Mouse (Mus musculus): ENCODE measurements around the gene Tigd3.
A peak's percentile ranks its signal among the peaks of the same experiment; 100 is the strongest.

The Tigd3 gene

DNA sequence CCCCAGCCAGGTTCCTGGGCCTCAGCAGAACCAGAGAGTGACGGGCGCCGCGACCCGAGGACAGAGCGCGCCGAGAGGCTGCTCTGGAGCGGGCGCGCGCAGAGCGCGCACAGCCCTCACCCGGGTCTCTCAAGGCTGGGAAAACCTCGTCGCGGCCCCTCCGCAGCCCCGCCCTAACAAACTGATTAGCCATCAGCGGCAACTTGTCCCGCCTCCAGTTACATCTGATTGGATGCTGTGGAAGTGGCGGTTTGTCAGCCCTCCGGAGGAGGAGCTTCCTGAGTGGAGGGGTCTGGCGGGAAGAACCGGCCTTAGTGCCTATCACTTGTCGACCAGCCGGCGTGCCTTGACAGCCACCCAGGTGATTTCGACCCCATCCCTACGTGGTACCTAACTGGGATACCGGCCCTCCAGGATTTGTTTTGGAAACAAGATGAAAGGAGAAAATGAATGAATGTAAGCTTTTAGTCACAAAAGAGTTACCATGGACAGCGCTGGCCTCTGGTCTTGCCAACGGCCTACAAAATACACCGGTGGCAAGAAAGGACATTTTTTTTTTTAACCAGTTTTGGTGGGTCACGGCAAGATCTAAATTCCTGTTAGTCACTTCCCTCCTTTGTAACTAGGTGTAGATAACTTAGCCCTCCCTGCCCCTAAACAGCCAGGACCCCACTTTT is at the start of gene Tigd3:
Gene Tigd3, minus strand, starts transcription at position 148 of the 677 bp plus-strand sequence.
- peak; percentile 86 for DNase-seq (ENCODE audit: low spot score)

DNA sequence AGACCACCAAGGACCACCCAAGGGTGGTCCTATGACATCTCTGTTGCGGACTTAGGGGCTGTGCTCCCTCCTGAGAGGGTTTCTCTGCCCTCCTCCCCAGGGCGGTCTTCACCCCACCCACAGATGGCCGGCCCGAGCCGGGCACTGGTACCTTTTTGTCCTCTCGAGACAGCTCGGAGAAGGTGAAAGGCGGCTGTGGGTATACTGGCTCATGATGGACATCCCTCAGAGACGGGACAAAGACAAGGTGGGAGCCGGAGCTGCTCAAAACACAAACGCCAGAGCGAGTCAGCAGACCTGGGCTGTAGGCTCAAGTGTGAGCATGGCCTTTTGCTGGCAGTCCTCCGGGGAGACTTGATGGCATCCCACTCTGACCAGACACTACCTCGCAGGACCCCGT is 49.5 kb upstream of the Tigd3 start:
- DNase-seq (ENCODE audit: low spot score), result no peak

DNA sequence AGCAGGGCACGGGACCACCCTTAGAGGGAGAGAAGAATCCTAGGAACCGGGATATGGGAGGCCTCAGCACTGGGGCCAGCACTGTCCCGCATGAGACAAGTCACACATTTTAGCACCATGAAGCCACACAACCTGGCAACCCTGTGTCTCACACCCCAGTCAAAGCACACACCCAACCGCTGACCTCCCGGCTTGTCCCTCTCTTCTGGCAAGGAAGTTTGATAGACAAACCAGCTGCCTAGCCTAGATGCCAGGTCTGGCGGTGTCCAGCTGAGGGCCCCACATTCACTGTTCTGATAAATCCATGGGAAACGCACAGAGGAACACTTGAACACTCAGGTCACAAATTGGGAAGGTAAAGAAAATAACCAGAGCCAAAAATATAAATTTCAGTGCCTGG is 48.6 kb upstream of the Tigd3 start:
- no peak for DNase-seq (ENCODE audit: low spot score)

DNA sequence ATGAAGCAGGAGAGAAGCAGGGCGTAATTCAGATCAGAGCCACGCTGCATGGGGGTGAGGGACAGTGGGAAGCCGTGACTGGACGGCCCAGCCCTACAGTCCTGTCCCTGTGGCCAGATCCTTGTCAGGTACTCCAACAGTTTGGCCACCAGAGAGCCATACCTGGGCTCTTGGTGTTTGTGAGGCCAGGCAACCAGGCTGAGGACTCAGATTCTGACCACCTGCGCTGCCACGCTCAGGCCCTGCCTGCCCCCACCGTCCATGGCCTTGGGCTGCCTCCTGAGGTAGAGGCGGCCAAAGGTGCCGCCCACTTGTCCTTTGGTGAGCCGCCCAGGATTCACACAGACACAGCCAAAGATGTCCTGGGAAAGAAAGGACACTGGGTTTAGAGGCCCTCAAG is 46.7 kb upstream of the Tigd3 start:
- DNase-seq (ENCODE audit: low spot score), result no peak

DNA sequence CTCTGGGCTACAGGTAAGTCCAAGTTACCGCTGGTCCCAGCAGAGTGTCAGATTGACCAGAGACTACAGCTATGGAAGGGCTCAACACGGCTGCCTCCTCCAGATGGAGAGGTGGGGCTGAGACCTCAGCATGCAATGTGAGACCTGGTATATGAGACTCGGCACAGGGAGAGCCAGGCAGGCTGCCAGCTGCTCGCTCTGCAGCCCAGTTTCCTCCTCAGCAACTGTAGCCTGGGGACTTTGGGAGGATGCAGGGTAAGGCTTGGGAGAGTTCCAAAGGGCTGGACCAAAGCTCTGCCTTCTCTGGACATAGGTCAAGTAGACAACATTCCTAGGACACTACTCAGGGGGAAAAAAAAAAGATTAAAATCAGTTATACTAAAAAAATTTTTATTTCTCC is 46.2 kb upstream of the Tigd3 start:
- DNase-seq (ENCODE audit: low spot score), result peak; percentile 57

DNA sequence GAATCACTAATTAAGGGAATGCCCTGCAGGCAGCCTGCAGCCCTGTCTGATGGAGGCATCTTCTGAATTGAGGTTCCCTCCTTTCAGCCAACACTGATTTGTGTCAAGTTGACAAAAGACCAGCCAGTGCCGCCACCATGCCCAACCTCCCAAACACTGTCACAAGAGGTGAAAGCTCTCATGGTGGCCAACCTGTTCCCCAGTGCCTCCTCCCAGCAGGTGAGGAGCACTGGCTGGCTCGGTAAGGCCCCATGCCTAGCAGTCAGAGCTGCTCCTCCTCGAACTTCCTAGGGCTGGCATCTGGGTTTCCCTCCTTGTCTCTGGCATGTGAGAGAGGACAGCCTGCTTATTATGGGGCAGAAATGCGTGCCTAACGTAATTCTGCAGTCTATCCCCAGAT is 45.8 kb upstream of the Tigd3 start:
- no peak for DNase-seq (ENCODE audit: low spot score)

DNA sequence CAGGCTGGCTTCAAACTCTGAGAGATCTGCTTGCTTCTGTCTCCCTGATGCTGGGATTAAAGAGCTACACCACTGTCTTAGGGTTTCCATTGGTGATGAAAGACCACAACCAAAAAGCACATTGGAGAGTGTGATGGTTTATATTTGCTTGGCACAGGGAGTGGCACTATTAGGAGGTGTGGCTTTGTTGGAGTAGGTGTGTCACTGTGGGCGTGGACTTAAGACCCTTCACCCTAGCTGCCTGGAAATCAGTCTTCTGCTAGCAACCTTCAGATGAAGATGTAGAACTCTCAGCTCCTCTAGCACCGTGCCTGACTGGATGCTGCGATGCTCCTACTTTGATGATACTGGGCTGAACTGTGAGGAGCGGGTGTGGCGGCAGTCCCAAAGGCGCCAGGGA is 44.6 kb upstream of the Tigd3 start:
- DNase-seq (ENCODE audit: low spot score), result no peak

DNA sequence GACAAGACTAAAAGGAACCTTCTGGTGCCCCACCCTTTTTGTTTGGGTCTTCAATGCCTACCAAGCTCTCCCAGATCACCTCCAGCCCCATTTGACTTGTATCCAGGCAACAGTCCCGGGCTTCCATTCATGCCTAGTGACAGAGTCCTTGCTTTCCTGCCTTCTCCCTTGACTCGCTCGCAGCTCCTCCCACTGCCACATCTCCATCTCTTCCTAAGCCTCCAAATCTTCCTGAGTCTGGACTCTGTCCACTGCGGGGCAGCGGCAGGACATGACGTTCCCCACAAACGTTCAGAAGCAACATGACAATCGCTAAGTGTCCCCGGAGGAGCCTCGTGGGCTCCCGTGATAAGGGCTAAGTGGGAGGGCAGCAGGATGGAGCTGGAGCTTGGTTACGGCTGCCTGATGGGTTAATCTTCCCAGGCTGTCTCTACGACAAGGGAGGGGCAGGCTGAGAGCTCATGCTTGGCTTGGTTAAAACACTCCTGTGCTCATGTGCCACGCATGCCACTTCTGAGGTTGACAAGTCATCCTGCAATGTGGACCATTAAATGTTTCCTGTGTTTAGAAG is 44.0 kb upstream of the Tigd3 start:
- no peak for DNase-seq (ENCODE audit: low spot score)

DNA sequence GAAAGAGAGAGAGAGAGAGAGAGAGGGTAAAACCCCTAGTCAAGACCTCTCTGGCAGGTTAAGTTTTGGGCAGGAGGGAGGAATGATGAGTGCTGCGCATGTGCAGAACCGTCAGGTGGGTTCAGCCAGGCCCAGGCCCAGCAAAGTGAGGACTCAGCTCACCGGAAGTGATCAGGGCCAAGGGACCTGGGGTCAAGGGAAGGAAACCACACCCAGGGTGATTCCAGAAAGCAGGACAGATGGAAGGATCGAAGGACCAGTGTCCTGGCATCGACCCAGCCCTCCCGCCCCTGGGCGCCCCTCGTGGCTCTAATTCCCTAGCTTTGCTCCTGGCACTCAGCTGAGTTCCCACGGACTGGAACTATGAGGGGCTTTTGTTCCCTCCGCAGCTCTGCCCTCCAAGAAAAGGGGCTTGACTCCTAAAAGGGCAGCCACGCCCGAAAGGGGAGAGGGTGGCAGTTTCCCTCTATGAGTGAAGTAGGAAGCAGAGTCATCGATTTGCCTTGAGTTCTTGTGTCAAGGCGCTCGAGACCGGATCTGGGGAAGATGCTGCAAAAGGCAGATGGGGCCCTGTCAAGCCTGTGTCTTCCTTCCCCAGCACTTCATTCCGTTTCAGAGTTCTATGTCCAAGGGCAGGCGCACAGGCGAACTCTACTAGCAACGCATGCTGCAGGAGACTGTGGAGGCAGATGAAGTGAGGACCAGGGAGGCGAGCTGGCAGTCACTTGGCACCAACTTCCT is 43.3 kb upstream of the Tigd3 start:
- DNase-seq (ENCODE audit: low spot score), result no peak

DNA sequence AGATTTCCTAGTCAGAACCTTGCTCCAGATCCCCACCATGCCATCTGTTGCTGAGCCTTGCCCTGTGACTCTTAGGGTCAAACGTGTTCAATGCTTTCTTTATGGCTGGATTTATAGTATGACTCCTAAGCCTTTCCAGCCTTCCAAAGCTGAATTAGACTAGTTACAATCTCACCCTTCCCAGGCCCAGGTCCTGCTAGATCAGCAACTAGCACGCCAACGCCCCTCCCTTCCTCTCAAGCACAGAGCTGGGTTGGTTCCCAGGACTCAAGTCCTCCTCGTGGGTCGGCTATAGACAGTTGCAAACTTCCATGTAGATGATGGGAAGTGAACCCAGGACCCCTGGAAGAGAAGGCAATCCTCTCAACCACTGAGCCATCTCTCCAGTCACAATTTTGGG is 41.7 kb upstream of the Tigd3 start:
- no peak for DNase-seq (ENCODE audit: low spot score)

DNA sequence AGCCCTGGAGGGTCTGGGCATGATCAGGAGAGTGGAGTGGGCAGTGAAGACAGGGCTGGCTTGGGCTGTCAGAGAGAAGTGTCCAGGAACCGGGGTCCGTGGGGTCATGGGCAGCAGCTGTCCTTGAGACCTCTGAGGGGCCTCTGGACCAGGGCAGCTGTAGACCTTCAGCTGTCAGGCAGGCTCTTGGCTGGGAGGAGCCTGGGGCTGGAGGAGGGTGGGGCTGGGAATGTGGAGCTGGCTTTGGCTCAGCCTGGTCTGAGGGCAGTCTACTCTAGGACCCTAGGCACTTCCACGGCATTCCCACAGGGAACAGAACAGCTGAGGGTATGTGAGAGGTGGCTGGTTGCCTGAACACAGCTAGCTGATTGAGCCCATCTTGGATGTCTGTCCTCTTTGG is 41.3 kb upstream of the Tigd3 start:
- no peak for DNase-seq (ENCODE audit: low spot score)

DNA sequence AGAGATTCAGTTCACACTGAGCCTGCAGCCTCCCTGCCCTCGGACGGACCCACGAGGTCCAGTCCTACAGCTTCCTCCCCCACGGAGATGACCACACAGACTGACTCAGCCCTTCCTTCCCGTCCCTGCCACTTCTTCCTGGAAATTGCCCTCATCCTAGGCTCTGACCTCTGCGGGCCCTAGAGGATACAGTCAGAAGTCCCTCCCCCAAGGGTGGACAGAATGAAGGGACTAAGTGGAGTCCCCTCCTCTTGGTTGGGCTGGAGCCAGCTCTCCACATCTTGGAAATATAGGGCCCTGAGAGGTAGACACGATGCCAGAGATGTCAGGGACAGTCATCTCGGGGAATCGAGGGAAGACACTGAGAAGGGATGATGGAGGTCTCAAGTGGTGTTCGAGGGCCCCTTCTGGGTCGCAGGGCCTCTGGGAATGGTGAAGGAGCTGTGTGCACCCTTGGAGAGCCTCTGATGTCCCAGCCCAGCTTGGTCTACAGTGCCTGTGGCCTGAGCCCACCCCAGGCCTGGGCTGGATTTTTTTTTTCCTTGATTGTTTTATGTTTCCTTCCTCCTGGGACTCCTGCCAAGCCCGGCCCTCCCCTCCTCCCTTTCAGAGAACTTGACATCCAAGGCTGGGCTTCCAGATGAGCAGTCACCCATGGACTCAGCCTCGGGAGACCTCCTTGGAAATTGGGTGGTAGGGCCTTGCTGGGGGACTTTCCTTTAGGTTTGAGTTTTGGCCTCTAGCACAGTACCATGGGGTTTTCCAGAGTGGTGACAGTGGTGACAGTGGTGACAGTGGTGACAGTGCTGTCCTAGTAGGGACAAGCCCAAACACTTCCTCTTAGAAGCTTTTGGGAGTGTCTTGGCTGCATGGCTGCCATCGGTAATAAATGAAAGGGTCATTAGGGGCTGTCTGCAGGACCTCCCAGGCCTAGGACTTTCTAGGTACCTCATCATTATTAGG is 36.0 kb upstream of the Tigd3 start:
- peak; percentile 61 for DNase-seq (ENCODE audit: low spot score)

DNA sequence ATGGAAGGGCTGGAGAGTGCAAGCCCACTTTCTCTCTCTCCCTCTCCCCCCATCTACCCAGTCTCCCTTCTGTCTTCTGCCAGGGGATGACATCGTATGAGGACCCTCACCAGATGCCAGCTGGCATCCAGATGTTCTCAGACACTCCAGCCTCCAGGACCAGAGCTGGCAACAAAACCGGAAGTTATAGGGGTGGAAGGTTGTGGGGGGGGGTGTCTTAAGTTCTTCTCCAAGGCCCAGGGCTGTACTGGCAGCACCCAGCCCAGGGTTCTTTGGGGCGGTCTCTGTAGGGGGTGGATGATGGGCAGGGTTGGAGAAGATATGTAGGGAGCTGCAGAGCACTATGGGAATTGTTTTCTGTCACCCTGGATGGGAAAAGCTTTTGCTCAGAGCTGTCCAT is 34.6 kb upstream of the Tigd3 start:
- no peak for DNase-seq (ENCODE audit: low spot score)

DNA sequence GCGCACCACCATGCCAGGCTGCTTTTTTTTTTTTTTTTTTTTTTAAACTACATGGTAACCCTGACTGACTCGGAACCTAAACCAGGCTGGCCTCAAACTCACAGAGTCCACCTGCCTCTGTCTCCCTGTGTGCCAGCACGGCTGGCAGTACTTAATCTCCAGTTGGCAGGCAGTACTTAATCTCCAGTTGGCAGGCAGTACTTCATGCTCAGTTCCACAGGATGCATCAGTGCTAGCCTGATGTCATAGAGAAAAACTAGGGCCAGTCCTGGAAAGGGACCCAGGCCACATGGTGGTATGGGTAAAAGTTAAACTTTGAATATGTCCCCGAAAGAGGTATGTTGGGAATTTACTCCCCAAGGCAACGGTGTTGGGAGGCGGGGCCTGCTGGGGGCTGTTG is 34.2 kb upstream of the Tigd3 start:
- DNase-seq (ENCODE audit: low spot score), result no peak

DNA sequence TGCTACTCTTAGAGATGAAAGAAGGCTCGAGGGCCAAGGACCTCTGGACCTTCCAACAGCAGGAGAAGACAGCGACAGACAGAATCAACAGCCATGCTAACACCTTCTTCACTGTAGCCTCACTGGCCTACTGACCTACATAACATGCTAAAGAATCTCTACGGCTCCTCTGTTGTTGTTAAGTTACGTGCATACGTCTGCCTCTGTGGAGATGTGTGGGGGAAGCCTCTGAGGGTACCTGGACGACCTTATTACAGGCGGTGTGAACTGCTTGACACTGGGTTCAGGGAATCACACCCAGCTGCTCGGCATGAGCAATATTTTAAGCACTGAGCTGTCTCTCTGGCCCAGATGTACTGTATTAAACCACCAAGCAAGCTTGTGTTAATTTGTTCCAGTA is 33.6 kb upstream of the Tigd3 start:
- DNase-seq (ENCODE audit: low spot score), result no peak

DNA sequence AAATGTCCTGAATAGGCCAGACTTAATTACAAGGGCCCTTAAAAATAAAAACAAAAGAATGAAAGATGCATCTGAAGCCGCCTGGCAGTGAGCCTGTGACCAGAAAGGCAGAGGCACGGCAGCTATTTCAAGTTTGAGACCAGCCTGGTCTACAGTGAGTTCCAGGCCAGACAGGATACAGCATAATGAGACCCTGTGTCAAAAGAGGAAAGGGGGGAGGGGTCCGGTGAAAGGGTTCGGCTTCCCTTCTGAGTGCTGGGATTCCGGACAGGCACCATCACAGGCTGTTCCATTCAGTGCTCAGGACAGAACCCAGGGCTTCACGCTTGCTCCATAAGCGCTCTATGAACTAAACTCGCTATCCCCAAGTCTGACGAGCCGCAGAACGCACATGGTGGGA is 33.1 kb upstream of the Tigd3 start:
- DNase-seq (ENCODE audit: low spot score), result no peak

DNA sequence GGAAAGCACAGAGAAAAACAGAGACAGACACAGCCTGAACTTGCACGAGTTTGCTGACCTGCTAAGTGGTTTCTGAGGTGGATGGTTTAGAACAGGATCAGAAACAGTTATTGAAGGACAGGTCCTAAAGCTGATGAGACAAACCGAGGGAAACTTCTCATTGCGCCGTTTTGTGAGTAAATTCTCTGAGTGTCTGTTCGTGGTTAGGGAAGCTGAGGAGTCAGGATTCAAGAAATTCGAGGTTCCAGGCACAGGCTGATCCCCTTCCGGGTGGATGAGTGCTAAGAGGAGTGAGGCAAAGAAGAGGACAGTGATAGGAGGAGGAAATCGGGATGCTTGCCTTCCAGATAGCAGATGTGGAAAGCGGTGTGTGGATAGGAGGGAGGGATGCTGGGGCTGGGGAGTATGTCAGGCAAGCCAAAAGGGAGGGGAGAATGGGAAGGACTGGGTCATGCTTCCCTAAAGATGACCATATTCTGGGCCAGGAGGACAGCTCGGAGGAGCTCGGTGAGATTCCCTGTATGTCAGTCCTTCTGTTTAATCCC is 31.4 kb upstream of the Tigd3 start:
- no peak for DNase-seq (ENCODE audit: low spot score)

DNA sequence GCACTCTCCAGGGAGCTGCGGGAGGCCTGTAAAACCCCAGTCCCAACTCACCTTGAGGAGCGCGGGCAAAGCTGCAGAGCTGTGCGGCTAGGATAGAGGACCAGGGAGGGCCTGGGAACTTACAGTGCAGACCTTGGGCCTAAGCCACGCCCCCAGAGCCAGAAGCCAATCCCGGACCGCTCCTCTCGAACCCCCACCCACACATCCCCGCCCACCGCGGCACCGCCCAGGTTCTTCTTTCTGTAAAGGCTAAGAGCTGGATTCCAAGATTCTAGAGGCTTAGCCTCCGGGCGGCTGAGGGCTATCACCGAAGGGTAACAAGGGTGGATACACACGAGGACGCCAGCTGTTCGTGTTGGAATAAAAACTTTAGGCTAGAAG is 30.8 kb upstream of the Tigd3 start, which contains the start of gene Cdc42ep2:
Gene Cdc42ep2, minus strand, starts transcription at position 104 of the 381 bp plus-strand sequence.
- peak; percentile 92 for DNase-seq (ENCODE audit: low spot score)

DNA sequence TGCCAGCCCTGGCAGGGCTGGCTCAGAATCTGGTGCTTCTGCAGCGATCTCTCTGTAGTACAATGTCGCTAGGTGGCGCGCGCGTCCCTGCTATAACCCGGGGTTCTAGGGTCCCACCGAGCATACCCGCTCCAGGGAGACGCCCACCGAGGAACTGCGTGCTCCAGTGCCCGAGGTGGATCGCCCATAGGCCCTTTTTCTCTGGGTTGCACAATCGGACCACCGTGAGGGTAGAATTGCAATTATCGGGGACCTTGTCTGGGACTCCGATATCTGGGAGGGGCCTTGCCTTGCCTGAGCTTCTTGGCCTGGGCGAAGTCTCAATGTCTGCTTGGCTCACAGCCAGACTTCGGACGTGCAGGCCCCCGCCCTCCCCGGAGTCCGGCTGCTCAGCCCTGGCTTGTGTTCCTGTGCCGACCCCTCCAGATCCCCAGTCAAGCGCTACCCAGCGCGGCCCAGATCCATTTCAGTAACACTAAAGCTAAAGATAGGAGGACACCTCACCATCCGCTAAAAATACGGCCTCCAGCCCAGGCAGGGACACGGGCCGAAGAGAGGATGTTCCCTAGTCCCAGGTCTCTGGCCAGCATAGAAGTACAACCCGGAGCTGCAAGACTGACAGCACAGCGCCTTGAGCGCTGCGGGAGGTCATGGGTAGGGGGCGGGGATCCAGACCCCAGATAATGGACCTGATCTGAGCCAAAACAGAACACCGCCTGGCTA is 30.2 kb upstream of the Tigd3 start:
- DNase-seq (ENCODE audit: low spot score), result peak; percentile 88

DNA sequence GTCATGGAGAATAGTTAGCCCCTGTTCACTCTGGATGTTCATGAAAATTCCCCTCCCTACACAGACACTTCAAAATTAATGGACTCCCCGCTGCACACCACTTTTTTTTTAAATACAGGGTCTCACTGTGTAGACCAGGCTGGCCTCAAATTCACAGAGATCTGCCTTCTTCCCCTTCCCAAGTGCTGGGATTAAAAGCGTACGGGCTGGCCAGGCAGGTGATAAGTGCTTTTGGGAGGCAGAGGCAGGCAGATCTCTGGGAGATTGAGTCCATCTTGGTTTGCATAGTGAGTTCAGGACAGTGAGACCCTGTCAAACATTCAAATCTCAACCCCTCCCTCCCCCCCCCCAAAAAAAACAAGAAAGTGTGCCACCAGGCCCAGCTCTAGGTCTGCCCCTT is 29.0 kb upstream of the Tigd3 start:
- no peak for DNase-seq (ENCODE audit: low spot score)
